Comparison of ENCODE assay signal across 9 mouse cellular contexts in genomic region chr17:46736160-46736559, GRCm38 (mm10). TPM values are rescaled to one million over a fixed set of nuclear protein-coding genes. Genes with fewer than 3 reads are reported as not detected.
DNase-seq lines count a peak whose midpoint lies in the region; ATAC-seq and TF ChIP-seq lines count a peak whose summit lies in the region.
"Had no signal": no experiment of that assay in that cellular context is flagged by ENCODE, and none has a peak within 500 bp of the region (broad histone marks: within the 10 kb centered on the region; RNA-seq: fewer than 3 reads in every experiment).

No protein-coding gene starts in this region.

- no peak overlapping the region for H3K4me3 ChIP-seq in midbrain, embryonic 11.5 days (ENCODE audit: low read depth, low read length)
- no peak overlapping the region for H3K4me3 ChIP-seq in midbrain, embryonic 13.5 days (replicated peaks)
- H3K4me3 ChIP-seq in lung, embryonic 14.5 days (ENCODE audit: low read depth, low read length) = no peak overlapping the region
- no peak overlapping the region for H3K4me3 ChIP-seq in hindbrain, embryonic 16.5 days (ENCODE audit: low read length)

- no peaks in the 10 kb centered on the region for H3K9me3 ChIP-seq in midbrain, embryonic 11.5 days (ENCODE audit: control insufficient read depth, low read length)
- 0 out of 2 replicates have a peak, but pooled peaks cover 3% of the 10 kb centered on the region for H3K9me3 ChIP-seq in midbrain, embryonic 13.5 days
- H3K9me3 ChIP-seq in lung, embryonic 14.5 days (ENCODE audit: low read depth, low read length) = no peaks in the 10 kb centered on the region
- no peaks in the 10 kb centered on the region for H3K9me3 ChIP-seq in hindbrain, embryonic 16.5 days (ENCODE audit: control insufficient read depth, low read length)

- 59% methylated on average over 10 of the region's 10 CpGs for WGBS in midbrain, embryonic 11.5 days
- WGBS in midbrain, embryonic 13.5 days = 61% methylated on average over 9 of the region's 10 CpGs
- WGBS in lung, embryonic 14.5 days = 60% methylated on average over 9 of the region's 10 CpGs
- WGBS in hindbrain, embryonic 16.5 days = 53% methylated on average over 9 of the region's 10 CpGs

- H3K27ac ChIP-seq in midbrain, embryonic 11.5 days (ENCODE audit: low read depth, low read length) = no peak overlapping the region
- no peak overlapping the region for H3K27ac ChIP-seq in midbrain, embryonic 13.5 days
- H3K27ac ChIP-seq in lung, embryonic 14.5 days (ENCODE audit: low read depth) = no peak overlapping the region
- H3K27ac ChIP-seq in hindbrain, embryonic 16.5 days (ENCODE audit: low read depth, low read length) = no peak overlapping the region

- H3K9ac ChIP-seq in midbrain, embryonic 11.5 days (ENCODE audit: low read length) = no peak overlapping the region
- no peak overlapping the region for H3K9ac ChIP-seq in midbrain, embryonic 13.5 days (replicated peaks)
- H3K9ac ChIP-seq in lung, embryonic 14.5 days = no peak overlapping the region
- H3K9ac ChIP-seq in hindbrain, embryonic 16.5 days (ENCODE audit: low read depth, low read length) = no peak overlapping the region

- no peak overlapping the region for H3K4me2 ChIP-seq in midbrain, embryonic 11.5 days
- H3K4me2 ChIP-seq in midbrain, embryonic 13.5 days (replicated peaks) = no peak overlapping the region
- no peak overlapping the region for H3K4me2 ChIP-seq in lung, embryonic 14.5 days
- H3K4me2 ChIP-seq in hindbrain, embryonic 16.5 days (ENCODE audit: low read length) = no peak overlapping the region

- H3K4me1 ChIP-seq in midbrain, embryonic 11.5 days (ENCODE audit: control insufficient read depth, insufficient read depth, low read length) = no peaks in the 10 kb centered on the region
- H3K4me1 ChIP-seq in midbrain, embryonic 13.5 days (replicated peaks) = no peaks in the 10 kb centered on the region
- no peaks in the 10 kb centered on the region for H3K4me1 ChIP-seq in lung, embryonic 14.5 days (ENCODE audit: insufficient read depth)
- H3K4me1 ChIP-seq in hindbrain, embryonic 16.5 days (ENCODE audit: control insufficient read depth, insufficient read depth, low read depth, low read length) = no peaks in the 10 kb centered on the region

- peak; percentile 62 for DNase-seq in embryo, embryonic 10 days (ENCODE audit: low spot score)
- DNase-seq in embryo, embryonic 9.5 days (ENCODE audit: extremely low spot score) = no peak
- DNase-seq in midbrain, embryonic 11.5 days (ENCODE audit: low spot score, missing footprints) = peak; percentile 84
- peak; percentile 51 for DNase-seq in c-Kit-positive CD71-positive TER-119-positive erythroid progenitor cells, embryonic 14.5 days (ENCODE audit: low spot score)
- DNase-seq in lung, embryonic 14.5 days = peak; percentile 48
- peak; percentile 53 for DNase-seq in thymus, postnatal 25 days

- no peaks in the 10 kb centered on the region for H3K36me3 ChIP-seq in midbrain, embryonic 11.5 days (ENCODE audit: control insufficient read depth, insufficient read depth, low read length)
- peaks cover 44% of the 10 kb centered on the region for H3K36me3 ChIP-seq in midbrain, embryonic 13.5 days
- peaks cover 23% of the 10 kb centered on the region for H3K36me3 ChIP-seq in lung, embryonic 14.5 days (ENCODE audit: insufficient read depth)
- peaks cover 10% of the 10 kb centered on the region; the same call in 1 of the 2 replicates for H3K36me3 ChIP-seq in hindbrain, embryonic 16.5 days (ENCODE audit: control insufficient read depth, insufficient read depth, low read length)

- peak; percentile 58 for TF ChIP-seq CTCF in lung, embryonic 14.5 days (IDR thresholded peaks at IDR 0.05; ENCODE audit: low read depth)

- ATAC-seq in midbrain, embryonic 11.5 days (ENCODE audit: low FRiP score) = no peak
- no peak for ATAC-seq in midbrain, embryonic 13.5 days
- no peak for ATAC-seq in lung, embryonic 14.5 days (ENCODE audit: insufficient read depth)
- no peak for ATAC-seq in hindbrain, embryonic 16.5 days

- no peaks in the 10 kb centered on the region for H3K27me3 ChIP-seq in midbrain, embryonic 11.5 days (ENCODE audit: control insufficient read depth, insufficient read depth, low read length)
- no peaks in the 10 kb centered on the region for H3K27me3 ChIP-seq in midbrain, embryonic 13.5 days
- H3K27me3 ChIP-seq in lung, embryonic 14.5 days (ENCODE audit: insufficient read depth, low read length) = no peaks in the 10 kb centered on the region
- H3K27me3 ChIP-seq in hindbrain, embryonic 16.5 days (replicated peaks; ENCODE audit: control insufficient read depth, insufficient read depth, low read length) = no peaks in the 10 kb centered on the region

RNA-seq across cellular contexts. Expression of gene Gnmt, which starts 7.2 kb away (rescaled TPM):
- 0.37 and 0.82 TPM in 2 replicates for polyA plus RNA-seq in midbrain, embryonic 11.5 days (2014; fragmentation: Nextera tagmentation; extraction: Ambion mirVana)
- polyA plus RNA-seq in midbrain, embryonic 13.5 days (2015; fragmentation: Nextera tagmentation; extraction: Ambion mirVana) = 0.80 and 0.81 TPM in 2 replicates
- 0.77 and 1.5 TPM in 2 replicates for polyA plus RNA-seq in lung, embryonic 14.5 days (2014; fragmentation: Nextera tagmentation; extraction: Ambion mirVana)
- 1.1 and 1.7 TPM in 2 replicates for polyA plus RNA-seq in hindbrain, embryonic 16.5 days (2015; fragmentation: Nextera tagmentation; extraction: Ambion mirVana)

RNA-seq across cellular contexts. Expression of gene Cnpy3, which starts 15.9 kb away (rescaled TPM):
- polyA plus RNA-seq in midbrain, embryonic 11.5 days (2014; fragmentation: Nextera tagmentation; extraction: Ambion mirVana) = 49.8 and 56.3 TPM in 2 replicates
- 55.7 and 59.8 TPM in 2 replicates for polyA plus RNA-seq in midbrain, embryonic 13.5 days (2015; fragmentation: Nextera tagmentation; extraction: Ambion mirVana)
- polyA plus RNA-seq in lung, embryonic 14.5 days (2014; fragmentation: Nextera tagmentation; extraction: Ambion mirVana) = 77.4 and 79.3 TPM in 2 replicates
- 71.4 and 78.0 TPM in 2 replicates for polyA plus RNA-seq in hindbrain, embryonic 16.5 days (2015; fragmentation: Nextera tagmentation; extraction: Ambion mirVana)

RNA-seq across cellular contexts. Expression of gene Pex6, which starts 24.9 kb away (rescaled TPM):
- 12.8 and 16.5 TPM in 2 replicates for polyA plus RNA-seq in midbrain, embryonic 11.5 days (2014; fragmentation: Nextera tagmentation; extraction: Ambion mirVana)
- 21.3 and 24.3 TPM in 2 replicates for polyA plus RNA-seq in midbrain, embryonic 13.5 days (2015; fragmentation: Nextera tagmentation; extraction: Ambion mirVana)
- 23.0 and 25.7 TPM in 2 replicates for polyA plus RNA-seq in lung, embryonic 14.5 days (2014; fragmentation: Nextera tagmentation; extraction: Ambion mirVana)
- 23.0 and 25.7 TPM in 2 replicates for polyA plus RNA-seq in hindbrain, embryonic 16.5 days (2015; fragmentation: Nextera tagmentation; extraction: Ambion mirVana)

RNA-seq across cellular contexts. Expression of gene Ptcra, which starts 27.4 kb away (rescaled TPM):
- polyA plus RNA-seq in midbrain, embryonic 11.5 days (2014; fragmentation: Nextera tagmentation; extraction: Ambion mirVana) = 0.48 and 0.70 TPM in 2 replicates
- polyA plus RNA-seq in midbrain, embryonic 13.5 days (2015; fragmentation: Nextera tagmentation; extraction: Ambion mirVana) = 0.24 and 0.46 TPM in 2 replicates
- polyA plus RNA-seq in lung, embryonic 14.5 days (2014; fragmentation: Nextera tagmentation; extraction: Ambion mirVana) = 0.24 and 0.37 TPM in 2 replicates
- polyA plus RNA-seq in hindbrain, embryonic 16.5 days (2015; fragmentation: Nextera tagmentation; extraction: Ambion mirVana) = 0.16 TPM in 1 of 2 replicates, not detected in the other
- polyA plus RNA-seq: large intestine, adult 2 months had no signal

RNA-seq across cellular contexts. Expression of gene Ppp2r5d, which starts 31.2 kb away (rescaled TPM):
- polyA plus RNA-seq in midbrain, embryonic 11.5 days (2014; fragmentation: Nextera tagmentation; extraction: Ambion mirVana) = 106 and 110 TPM in 2 replicates
- 88.6 and 94.5 TPM in 2 replicates for polyA plus RNA-seq in midbrain, embryonic 13.5 days (2015; fragmentation: Nextera tagmentation; extraction: Ambion mirVana)
- 97.6 and 104 TPM in 2 replicates for polyA plus RNA-seq in lung, embryonic 14.5 days (2014; fragmentation: Nextera tagmentation; extraction: Ambion mirVana)
- polyA plus RNA-seq in hindbrain, embryonic 16.5 days (2015; fragmentation: Nextera tagmentation; extraction: Ambion mirVana) = 102 and 112 TPM in 2 replicates
